Mouse (Mus musculus) urinary bladder, adult 2 months (tissue): ENCODE measurements around the gene Aldh16a1. TPM values are rescaled to one million over a fixed set of nuclear protein-coding genes. Genes with fewer than 3 reads are reported as not detected.
"Not testable (repeated sequence)": the region's sequence is repeated elsewhere in the genome, so short reads cannot be mapped to it uniquely, and the experiment has no call there.

Experiments
- DNase-seq: peaks from one replicate; pipeline ENCODE4 v3.0.0; 2022; ENCODE audit warnings: low spot score
- polyA plus RNA-seq: library from polyadenylated mRNA; depleted of rRNA; stranded (reverse); fragments of >200 nt; gene quantifications from 2 replicates; pipeline ENCODE4 v1.2.3, GENCODE M21; 2012

Aldh16a1 gene
- polyA plus RNA-seq, 1 experiment, result 30.9 TPM

- DNase-seq, result no peak
Measured at GRCm38 (mm10) chr7:45157459-45157858, 3.1 kb upstream of the Aldh16a1 start.

GRCm38 (mm10) chr7:45156206-45156605 is 1.8 kb upstream of the Aldh16a1 start:
- DNase-seq, result no peak

- DNase-seq, result no peak
Measured at GRCm38 (mm10) chr7:45155590-45155989, 1.2 kb upstream of the Aldh16a1 start.

- DNase-seq, result no peak
Measured at GRCm38 (mm10) chr7:45154993-45155514, 670 bp upstream of the Aldh16a1 start.

- DNase-seq, result no peak
Measured at GRCm38 (mm10) chr7:45153586-45153985, 798 bp downstream of the Aldh16a1 start.

GRCm38 (mm10) chr7:45153052-45153451 is 1.3 kb downstream of the Aldh16a1 start:
- not testable (repeated sequence) for DNase-seq

GRCm38 (mm10) chr7:45151303-45151702 is 3.1 kb downstream of the Aldh16a1 start:
- no peak for DNase-seq

GRCm38 (mm10) chr7:45150321-45150720 is 4.1 kb downstream of the Aldh16a1 start:
- DNase-seq, result no peak

GRCm38 (mm10) chr7:45149545-45149944 is 4.8 kb downstream of the Aldh16a1 start:
- DNase-seq, result no peak

- DNase-seq, result no peak
Measured at GRCm38 (mm10) chr7:45148534-45149098, 5.8 kb downstream of the Aldh16a1 start.

- DNase-seq, result no peak
Measured at GRCm38 (mm10) chr7:45147899-45148298, 6.5 kb downstream of the Aldh16a1 start.

GRCm38 (mm10) chr7:45147267-45147666 is 7.1 kb downstream of the Aldh16a1 start:
- no peak for DNase-seq

- DNase-seq, result no peak
Measured at GRCm38 (mm10) chr7:45145460-45145859, 8.9 kb downstream of the Aldh16a1 start.

GRCm38 (mm10) chr7:45144368-45145174 is 9.8 kb downstream of the Aldh16a1 start:
- no peak for DNase-seq

GRCm38 (mm10) chr7:45141914-45142313 is 12.5 kb downstream of the Aldh16a1 start:
- no peak for DNase-seq

GRCm38 (mm10) chr7:45141319-45141718 is 13.1 kb downstream of the Aldh16a1 start:
- DNase-seq, result no peak

GRCm38 (mm10) chr7:45139904-45140723 is 14.3 kb downstream of the Aldh16a1 start:
- DNase-seq, result no peak

GRCm38 (mm10) chr7:45138403-45138802 is 16.0 kb downstream of the Aldh16a1 start:
- no peak for DNase-seq

- DNase-seq, result no peak
Measured at GRCm38 (mm10) chr7:45137171-45138006, 17.0 kb downstream of the Aldh16a1 start.

GRCm38 (mm10) chr7:45135993-45136567 is 18.3 kb downstream of the Aldh16a1 start, which contains the start of the genes Gm45713 and Flt3l:
Gene Gm45713, minus strand, starts transcription at chr7:45136231.
Gene Flt3l, minus strand, starts transcription at chr7:45136432.
- DNase-seq, result peak; percentile 82

- no peak for DNase-seq
Measured at GRCm38 (mm10) chr7:45135370-45135769, 19.0 kb downstream of the Aldh16a1 start.
